Mouse (Mus musculus) CH12.LX (cell line): ENCODE measurements around the gene Prickle4.

Experiments used
- CHD2 ChIP-seq: IDR thresholded peaks from 2 replicates; pipeline ENCODE4 v1.6.1; 2011; ENCODE audit warnings: low read length, improper control_type of control experiment
- CTCF ChIP-seq, 2 experiments: IDR thresholded peaks in 1 of 2; conservative IDR thresholded peaks in 1 of 2; 2 replicates each; pipeline ENCODE4 v1.5.1; 2011 to 2012; ENCODE audit warnings: low read depth in 2 of 2, low read length in 2 of 2, improper control_type of control experiment in 1 of 2, inconsistent platforms in 1 of 2, mild to moderate bottlenecking in 1 of 2, moderate library complexity in 1 of 2
- EP300 ChIP-seq: IDR thresholded peaks from 2 replicates; pipeline ENCODE4 v1.6.1; 2011; ENCODE audit warnings: low read length, improper control_type of control experiment
- MAZ ChIP-seq: IDR thresholded peaks from 2 replicates; pipeline ENCODE4 v1.6.1; 2012; ENCODE audit warnings: low read depth, mild to moderate bottlenecking, inconsistent platforms, low read length, improper control_type of control experiment, moderate library complexity

GRCm38 (mm10) chr17:47736856-47737255 is 42.3 kb upstream of the Prickle4 start, which contains the start of gene Tfeb:
- TF ChIP-seq CHD2: peak; percentile 66; the same call in 1 of the 2 replicates
- TF ChIP-seq CTCF (conservative IDR thresholded peaks at IDR 0.05 in 1 of 2, IDR thresholded peaks at IDR 0.05 in 1 of 2; ENCODE audit: low read depth in 2 of 2, low read length in 2 of 2): peak in 1 of 2 experiments; percentile 94; a peak in 2 of 4 replicates
- TF ChIP-seq MAZ: peak; percentile 98
- no peak for TF ChIP-seq EP300
